Mouse (Mus musculus) cerebellum, adult 2 months (tissue): ENCODE results near the gene Myo9b.

ENCODE experiments used
- CTCF ChIP-seq: fragments of 200-500 bp; IDR thresholded peaks from 2 replicates; pipeline ENCODE4 v1.5.1; 2011; ENCODE audit warnings: low read depth, mild to moderate bottlenecking, control low read depth, low read length, moderate library complexity, borderline replicate concordance; ENCODE audit not compliant: insufficient read depth
- POLR2A ChIP-seq: fragments of 200-500 bp; IDR thresholded peaks from 2 replicates; pipeline ENCODE4 v1.6.1; 2011; ENCODE audit warnings: low read length, control low read depth, borderline replicate concordance; ENCODE audit not compliant: insufficient read depth

DNA sequence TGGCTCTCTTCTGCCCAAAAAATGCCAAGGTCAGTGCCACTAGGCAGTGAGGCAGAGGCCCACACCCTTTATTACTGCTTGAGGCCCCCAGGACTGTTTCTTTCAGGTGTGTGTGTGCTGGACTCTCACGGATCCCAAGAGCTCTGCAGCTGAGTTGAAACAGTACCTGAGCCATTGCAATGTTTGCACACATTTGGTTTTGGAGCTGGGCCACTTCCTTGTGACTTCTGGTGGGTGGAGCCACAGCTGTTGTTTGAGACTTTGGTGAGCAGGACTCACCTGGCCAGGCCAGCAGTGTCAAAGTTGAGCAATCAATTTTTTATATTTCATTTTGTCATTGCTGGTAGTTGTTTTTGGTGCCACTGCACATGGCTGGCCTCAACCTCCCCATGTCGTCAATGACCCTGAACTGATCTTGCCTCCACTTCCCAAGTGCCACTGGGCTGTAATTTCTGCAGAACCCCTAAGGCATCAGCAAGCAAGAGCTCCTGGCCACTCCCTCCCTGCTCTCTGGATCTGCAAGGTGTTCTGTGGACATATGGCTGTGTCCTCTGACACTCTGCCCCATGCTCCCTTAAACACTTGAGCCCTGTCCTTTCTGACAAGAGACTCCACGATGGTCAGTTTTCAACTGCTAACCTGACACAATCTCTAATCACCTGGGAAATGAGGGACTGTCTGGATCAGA lies 15.8 kb upstream of the Myo9b start:
- TF ChIP-seq POLR2A, result no peak
- TF ChIP-seq CTCF, result no peak
